Mouse (Mus musculus) C2C12 (cell line): ENCODE data around the gene Zfand2b.

Experiments
- CTCF ChIP-seq: IDR thresholded peaks from one replicate; pipeline ENCODE4 v1.5.1; 2011; ENCODE audit not compliant: control insufficient read depth, insufficient read depth, insufficient read length
- FOSL1 ChIP-seq: IDR thresholded peaks from one replicate; pipeline ENCODE4 v1.8.0; 2011; ENCODE audit warnings: mild to moderate bottlenecking, low read length; ENCODE audit not compliant: poor library complexity, insufficient read depth, severe bottlenecking
- MAX ChIP-seq: IDR thresholded peaks from one replicate; pipeline ENCODE4 v1.6.1; 2011; ENCODE audit warnings: mild to moderate bottlenecking, control low read depth
- MYOG ChIP-seq: IDR thresholded peaks from one replicate; pipeline ENCODE4 v1.6.1; 2011; ENCODE audit not compliant: control insufficient read depth, insufficient read length; ENCODE audit errors: extremely low read depth

- no peak for TF ChIP-seq CTCF
- TF ChIP-seq FOSL1 = no peak
- TF ChIP-seq MAX = no peak
- TF ChIP-seq MYOG = no peak
These were observed 46.4 kb downstream of the Zfand2b start for GRCm38 (mm10) chr1:75214886-75215285.
